Mouse (Mus musculus) embryo, embryonic 11.5 days (tissue): ENCODE results near the gene Sept8.

Experiments
- DNase-seq: peaks from one replicate; pipeline ENCODE4 v3.0.0-alpha.2; 2012; ENCODE audit warnings: low read depth, low spot score

Gene Sept8

DNA sequence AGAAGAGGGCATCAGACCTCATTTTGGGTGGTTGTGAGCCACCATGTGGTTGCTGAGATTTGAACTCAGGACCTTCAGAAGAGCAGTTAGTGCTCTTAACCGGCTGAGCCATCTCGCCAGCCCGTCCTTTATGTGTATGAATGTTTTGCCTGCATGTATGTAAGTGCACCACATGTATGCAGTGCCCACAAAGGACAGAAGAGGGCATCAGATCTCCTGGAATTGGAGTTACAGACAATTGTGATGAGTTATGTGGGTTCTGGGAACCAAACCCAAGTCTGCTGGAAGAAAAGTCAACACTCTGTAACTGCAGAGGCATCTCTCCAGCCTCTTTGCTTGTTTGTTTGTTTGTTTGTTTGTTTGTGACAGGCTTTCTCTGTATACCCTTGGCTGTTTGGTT lies 61.5 kb downstream of the Sept8 start:
- DNase-seq = no peak

DNA sequence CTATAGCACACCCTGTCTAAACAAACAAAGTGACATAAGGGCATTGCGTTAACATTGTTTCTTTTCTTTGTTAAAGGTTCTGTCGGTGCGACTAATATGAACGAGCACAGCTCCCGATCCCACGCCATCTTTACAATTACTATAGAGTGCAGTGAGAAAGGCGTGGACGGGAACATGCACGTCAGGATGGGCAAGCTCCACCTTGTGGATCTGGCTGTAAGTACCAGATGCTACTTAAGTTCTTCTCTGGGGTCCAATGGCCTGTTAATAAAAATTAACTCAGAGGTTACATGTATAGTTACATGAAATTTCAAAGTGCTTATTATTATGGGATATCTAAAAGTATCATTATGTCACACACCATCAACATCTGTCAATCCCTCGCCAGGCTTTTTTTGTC lies 64.1 kb downstream of the Sept8 start:
- DNase-seq = no peak

DNA sequence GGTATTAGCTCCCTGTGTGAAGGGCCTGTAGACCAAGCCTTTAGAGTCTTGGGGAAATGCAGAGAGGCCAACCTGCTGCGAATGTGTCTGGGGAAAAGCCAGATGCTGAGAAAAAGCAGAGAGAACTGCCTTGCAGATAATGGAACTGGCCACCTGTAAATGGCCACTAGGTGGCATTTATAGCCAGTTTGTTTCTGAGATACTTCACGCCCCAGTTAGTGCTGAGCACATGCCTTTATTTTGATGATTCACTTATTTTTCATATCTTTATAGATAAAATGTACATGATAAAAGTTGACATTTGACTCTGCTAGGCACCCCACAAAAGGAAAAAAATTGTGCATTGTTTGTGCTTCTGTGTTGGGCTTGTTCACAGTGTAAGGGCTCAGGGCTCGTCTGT lies 65.8 kb downstream of the Sept8 start:
- DNase-seq = no peak

GRCm38 (mm10) chr11:53585510-53585909 lies 66.5 kb downstream of the Sept8 start:
- no peak for DNase-seq

- no peak for DNase-seq
Measured at GRCm38 (mm10) chr11:53588279-53588678, 69.2 kb downstream of the Sept8 start.

DNA sequence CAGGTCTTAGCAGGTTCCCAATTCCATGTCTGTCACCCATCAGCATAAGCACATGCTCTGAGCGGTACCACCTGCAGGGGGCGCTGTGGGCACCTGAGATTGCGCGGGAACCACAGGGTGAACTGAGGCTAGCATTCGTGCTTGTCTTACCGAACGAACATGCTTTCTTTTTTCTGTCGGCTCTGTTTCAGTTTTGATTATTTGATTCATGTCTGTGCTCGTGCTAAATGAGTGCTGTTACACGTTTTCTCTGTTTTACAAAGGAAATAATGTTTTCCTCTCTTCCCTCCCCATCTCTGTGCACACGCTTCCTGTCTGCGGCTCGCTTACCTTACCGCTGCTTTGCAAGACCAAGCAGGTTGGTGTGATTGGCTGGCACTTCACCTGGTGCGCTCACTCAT lies 71.3 kb downstream of the Sept8 start:
- DNase-seq = no peak

DNA sequence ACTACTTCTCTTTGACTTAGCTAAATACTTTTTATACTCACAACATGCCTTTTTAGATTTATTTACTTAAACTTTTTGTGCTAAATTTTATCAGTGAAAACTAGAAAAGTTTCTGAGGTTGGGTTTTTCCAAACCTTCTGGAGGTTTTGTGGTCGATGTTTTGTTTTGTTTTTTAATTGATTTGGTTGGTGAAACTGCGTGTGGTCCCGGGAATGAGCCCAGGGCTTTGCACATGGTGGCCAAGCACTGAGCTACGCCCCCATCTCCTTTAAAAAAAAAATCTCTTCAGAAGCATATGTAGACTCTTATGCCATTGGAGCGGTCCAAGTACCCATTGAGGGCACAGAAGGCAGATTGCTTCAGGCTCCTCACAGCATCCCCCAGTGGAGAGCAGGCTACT lies 72.1 kb downstream of the Sept8 start:
- DNase-seq = no peak
